Mouse (Mus musculus) limb, embryonic 14.5 days (tissue): ENCODE data around the gene Rfxap. TPM values are rescaled to one million over a fixed set of nuclear protein-coding genes. Genes with fewer than 3 reads are reported as not detected.
"Not testable (repeated sequence)": the region's sequence is repeated elsewhere in the genome, so short reads cannot be mapped to it uniquely, and the experiment has no call there.

Experiments
- ATAC-seq: fragments of 200-750 bp; cut with Nextera tagmentation; 2 replicates; pipeline ENCODE4 v1.8.0; 2017; ENCODE audit warnings: low read depth, moderate number of reproducible peaks, moderate TSS enrichment; ENCODE audit not compliant: low FRiP score
- DNase-seq: peaks from one replicate; pipeline ENCODE4 v3.0.0-alpha.2; 2015; ENCODE audit warnings: low spot score
- H3K27ac ChIP-seq: fragments of 300-500 bp; sonication (generic); replicated peaks from 2 replicates; pipeline ENCODE4 v1.5.1; 2014; ENCODE audit warnings: low read depth, mild to moderate bottlenecking, low read length, moderate library complexity, mixed read lengths
- H3K27me3 ChIP-seq: fragments of 300-500 bp; sonication (generic); 2 replicates; pipeline ENCODE4 v1.6.1; 2014; ENCODE audit warnings: low read length, mixed read lengths; ENCODE audit not compliant: control insufficient read depth, insufficient read depth
- H3K36me3 ChIP-seq: fragments of 300-500 bp; sonication (generic); 2 replicates; pipeline ENCODE4 v1.6.1; 2014; ENCODE audit warnings: mild to moderate bottlenecking, low read length, moderate library complexity, mixed read lengths; ENCODE audit not compliant: control insufficient read depth, insufficient read depth
- H3K4me1 ChIP-seq: fragments of 300-500 bp; sonication (generic); 2 replicates; pipeline ENCODE4 v1.6.1; 2014; ENCODE audit warnings: antibody characterized with exemption, low read length, mixed read lengths; ENCODE audit not compliant: control insufficient read depth, insufficient read depth
- H3K4me2 ChIP-seq: fragments of 300-500 bp; sonication (generic); replicated peaks from 2 replicates; pipeline ENCODE4 v1.6.1; 2014; ENCODE audit warnings: low read depth, mild to moderate bottlenecking, low read length, moderate library complexity; ENCODE audit not compliant: severe bottlenecking
- H3K4me3 ChIP-seq: fragments of 300-500 bp; sonication (generic); replicated peaks from 2 replicates; pipeline ENCODE4 v1.5.1; 2014; ENCODE audit warnings: low read length
- H3K9ac ChIP-seq: fragments of 300-500 bp; sonication (generic); 2 replicates; pipeline ENCODE4 v1.6.1; 2014; ENCODE audit warnings: mild to moderate bottlenecking, low read depth, low read length, moderate library complexity; ENCODE audit not compliant: severe bottlenecking
- H3K9me3 ChIP-seq: fragments of 300-500 bp; sonication (generic); 2 replicates; pipeline ENCODE4 v1.6.1; 2016; ENCODE audit warnings: low read length; ENCODE audit not compliant: control insufficient read depth
- POLR2A ChIP-seq: fragments of 200-500 bp; IDR thresholded peaks from 2 replicates; pipeline ENCODE4 v1.8.0; 2012; ENCODE audit warnings: inconsistent platforms, mild to moderate bottlenecking, moderate library complexity, borderline replicate concordance; ENCODE audit not compliant: insufficient read depth, insufficient read length; ENCODE audit errors: extremely low read depth
- WGBS: fragments of 180-500 bp; shearing (Covaris S2); extraction: QIAGEN DNeasy Blood & Tissue Kit; methylation state at CpG from one replicate; pipeline ENCODE4 v1.1.7; 2014; 5-methylcytosine and 5-hydroxymethylcytosine counted together
- polyA plus RNA-seq, 2 experiments: library from polyadenylated mRNA; depleted of rRNA in 1 of 2; stranded (reverse) in 1 of 2; unstranded in 1 of 2; fragments of >200 nt; fragmentation: Nextera tagmentation in 1 of 2; extraction: Ambion mirVana in 1 of 2; gene quantifications; 2 replicates each; pipeline versions ENCODE4 v1.2.1 to v1.2.3; 2012 to 2014

The Rfxap gene
- polyA plus RNA-seq, 2 experiments, result 43.1 to 48.7 TPM

GRCm38 (mm10) chr3:54768592-54768991 lies 39.0 kb downstream of the Rfxap start:
- H3K9ac ChIP-seq, result no peak overlapping the region
- H3K9me3 ChIP-seq, result 0 out of 2 replicates have a peak, but pooled peaks cover 2% of the 10 kb centered on the region
- H3K4me1 ChIP-seq, result no peaks in the 10 kb centered on the region
- no peak for ATAC-seq
- WGBS, result 92% methylated on average over 8 of the region's 8 CpGs
- H3K4me3 ChIP-seq, result no peak overlapping the region
- H3K36me3 ChIP-seq, result no peaks in the 10 kb centered on the region
- no peak for DNase-seq
- no peak for TF ChIP-seq POLR2A
- H3K27ac ChIP-seq, result no peak overlapping the region
- no peaks in the 10 kb centered on the region for H3K27me3 ChIP-seq
- no peak overlapping the region for H3K4me2 ChIP-seq

DNA sequence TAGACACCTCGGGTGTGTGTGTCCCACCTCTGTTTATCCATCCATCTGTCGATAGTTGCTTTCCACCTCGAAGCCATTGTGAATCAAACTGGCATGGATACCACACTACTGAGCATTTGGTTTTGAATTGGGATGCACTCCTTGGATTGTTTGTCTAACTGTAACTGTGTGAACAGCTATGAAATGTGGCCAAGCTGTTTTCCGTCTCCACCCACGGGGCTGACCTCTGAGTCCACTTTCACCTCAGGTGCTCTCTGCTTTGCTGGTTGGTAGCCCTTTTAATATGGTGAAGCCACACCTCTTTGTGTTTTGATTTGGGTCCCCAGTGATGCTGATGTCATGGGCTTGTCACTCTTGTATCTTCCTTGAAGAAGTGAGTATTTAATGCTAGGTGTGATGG lies 40.8 kb downstream of the Rfxap start:
- no peak overlapping the region for H3K4me3 ChIP-seq
- H3K36me3 ChIP-seq, result no peaks in the 10 kb centered on the region
- no peaks in the 10 kb centered on the region for H3K9me3 ChIP-seq
- no peak overlapping the region for H3K27ac ChIP-seq
- H3K9ac ChIP-seq, result no peak overlapping the region
- no peak for ATAC-seq
- no peak for TF ChIP-seq POLR2A
- 86% methylated on average over 5 of the region's 5 CpGs for WGBS
- no peak overlapping the region for H3K4me2 ChIP-seq
- no peaks in the 10 kb centered on the region for H3K27me3 ChIP-seq
- no peaks in the 10 kb centered on the region for H3K4me1 ChIP-seq
- no peak for DNase-seq

DNA sequence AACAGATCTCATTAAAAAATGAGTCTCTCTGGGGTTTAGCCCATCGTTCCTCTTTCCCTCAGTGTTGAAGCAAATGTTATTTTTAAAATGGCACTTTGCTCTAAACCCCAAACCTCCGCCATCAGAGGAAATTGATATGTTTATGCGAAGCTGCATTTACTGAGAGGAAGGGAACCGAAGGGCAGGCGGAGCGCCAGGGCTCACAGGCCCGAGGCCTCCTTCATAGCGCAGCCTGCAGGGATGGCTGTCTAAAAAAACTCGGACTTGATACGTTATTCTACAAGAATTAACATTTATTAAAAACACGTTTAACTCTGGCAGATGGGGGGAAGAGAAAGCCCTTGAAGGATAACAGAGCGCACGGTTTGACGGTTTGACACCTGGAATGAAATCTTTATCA lies 41.6 kb downstream of the Rfxap start:
- Histone ChIP-seq H3K4me1 (no peaks in the 10 kb centered on the region), H3K9me3 (no peaks in the 10 kb centered on the region), H3K4me2 (no peak overlapping the region), H3K27me3 (no peaks in the 10 kb centered on the region), H3K4me3 (no peak overlapping the region), H3K9ac (no peak overlapping the region), H3K36me3 (no peaks in the 10 kb centered on the region), H3K27ac (no peak overlapping the region)
- DNase-seq, result no peak
- 78% methylated on average over 14 of the region's 14 CpGs for WGBS
- TF ChIP-seq POLR2A, result no peak
- no peak for ATAC-seq

GRCm38 (mm10) chr3:54765521-54765920 lies 42.1 kb downstream of the Rfxap start:
- DNase-seq, H3K36me3 ChIP-seq: not testable (repeated sequence)
- 91% methylated on average over 6 of the region's 6 CpGs for WGBS

DNA sequence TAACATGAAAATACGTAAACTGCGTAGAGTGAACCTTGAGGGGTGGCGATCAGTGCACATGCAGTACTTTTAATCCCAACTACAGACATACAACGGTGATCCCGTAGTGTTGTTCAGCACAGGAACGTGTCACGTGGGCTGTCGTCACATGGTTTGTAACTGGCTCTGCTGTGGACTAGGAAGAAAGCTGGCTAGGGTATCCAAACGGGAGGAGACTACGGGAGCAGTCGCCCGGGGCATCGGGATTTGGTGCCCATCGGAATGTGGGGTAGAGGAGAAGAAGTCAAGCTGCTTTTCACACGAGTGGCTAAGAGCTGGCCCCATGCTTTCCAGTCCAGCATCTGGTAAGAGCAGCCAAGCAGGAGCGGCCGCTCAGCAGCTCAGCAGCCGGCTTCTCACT lies 43.2 kb downstream of the Rfxap start:
- Histone ChIP-seq H3K27me3 (no peaks in the 10 kb centered on the region), H3K9me3 (no peaks in the 10 kb centered on the region), H3K9ac (no peak overlapping the region), H3K27ac (no peak overlapping the region), H3K4me1 (no peaks in the 10 kb centered on the region), H3K4me2 (peak overlapping the region; percentile 16), H3K4me3 (peak overlapping the region; percentile 15; the same call in 1 of the 2 replicates), H3K36me3 (no peaks in the 10 kb centered on the region)
- DNase-seq (peak; percentile 25), ATAC-seq (no peak)
- TF ChIP-seq POLR2A, result no peak
- 69% methylated on average over 18 of the region's 18 CpGs for WGBS

More at GRCm38 (mm10) chr3:54765521-54765920, 42.1 kb downstream of the Rfxap start:
- not testable (repeated sequence) for H3K4me2 ChIP-seq, ATAC-seq, H3K27me3 ChIP-seq, H3K4me1 ChIP-seq, H3K9me3 ChIP-seq, H3K4me3 ChIP-seq, H3K27ac ChIP-seq, H3K9ac ChIP-seq

DNA sequence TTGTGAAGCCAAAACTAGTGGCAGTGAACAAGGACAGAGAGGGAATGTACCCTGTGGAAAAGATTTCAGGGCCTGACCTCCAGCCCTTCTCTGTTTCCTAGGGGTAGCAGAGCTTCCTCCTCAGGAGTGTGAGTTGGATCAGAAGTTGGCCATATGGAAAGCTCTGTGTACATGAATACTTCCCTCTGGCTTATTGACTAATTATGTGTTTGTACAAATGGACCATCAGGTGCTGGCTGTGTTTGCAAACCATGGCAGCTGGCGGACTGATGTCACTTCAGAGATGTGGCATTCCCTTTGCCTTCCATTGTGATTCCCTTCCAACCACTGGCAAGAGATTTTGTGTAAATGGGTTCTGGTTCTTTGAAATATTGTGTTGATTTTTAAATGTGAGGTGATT lies 46.3 kb downstream of the Rfxap start:
- H3K27me3 ChIP-seq, result no peaks in the 10 kb centered on the region
- no peak for ATAC-seq
- H3K9ac ChIP-seq, result no peak overlapping the region
- no peaks in the 10 kb centered on the region for H3K36me3 ChIP-seq
- H3K27ac ChIP-seq, result no peak overlapping the region
- no peak for DNase-seq
- 97% methylated on average over 1 of the region's 1 CpGs for whole genome bisulfite sequencing
- H3K4me1 ChIP-seq, result no peaks in the 10 kb centered on the region
- TF ChIP-seq POLR2A, result no peak
- H3K4me2 ChIP-seq, result no peak overlapping the region
- H3K9me3 ChIP-seq, result no peaks in the 10 kb centered on the region
- H3K4me3 ChIP-seq, result no peak overlapping the region
